Mouse (Mus musculus): Measurements from ENCODE around the gene Zfp275.

DNA sequence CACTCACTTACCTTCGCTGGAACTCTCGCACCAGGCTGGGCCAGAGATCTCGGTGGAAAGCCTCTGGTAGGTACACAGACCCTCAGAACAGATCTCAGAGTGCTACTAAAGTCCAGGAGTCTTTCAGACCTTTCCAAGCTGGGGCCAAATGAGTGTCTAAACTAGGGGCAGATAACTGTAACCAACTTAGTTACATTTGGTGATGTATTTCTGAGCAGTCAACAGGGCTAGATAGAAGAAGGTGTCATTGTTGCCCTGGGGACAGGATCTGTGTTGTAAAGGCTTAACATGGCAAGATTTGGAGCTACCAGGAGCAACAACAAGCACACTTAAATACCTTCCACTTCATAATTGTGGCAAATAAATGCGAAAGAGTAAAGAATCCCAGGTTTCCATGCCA is 5.7 kb upstream of the Zfp275 start, which contains the start of gene Gm45015:
- TF ChIP-seq POLR2A (IDR thresholded peaks at IDR 0.05; ENCODE audit: insufficient read depth, low read depth, low read length) (no peak), EP300 (IDR thresholded peaks at IDR 0.05; ENCODE audit: insufficient read depth, low read depth, low read length) (no peak)

Measured in heart, adult 2 months (tissue).